Mouse (Mus musculus) embryonic facial prominence, embryonic 14.5 days (tissue): ENCODE measurements around the gene Aste1. TPM values are rescaled to one million over a fixed set of nuclear protein-coding genes. Genes with fewer than 3 reads are reported as not detected.

ENCODE experiments used
- ATAC-seq: fragments of 200-750 bp; cut with Nextera tagmentation; 2 replicates; pipeline ENCODE4 v1.8.0; 2017; ENCODE audit warnings: low read depth, moderate number of reproducible peaks, moderate TSS enrichment
- DNase-seq: peaks from one replicate; pipeline ENCODE4 v3.0.0-alpha.2; 2015; ENCODE audit warnings: low spot score
- H3K27ac ChIP-seq: fragments of 300-500 bp; sonication (generic); replicated peaks from 2 replicates; pipeline ENCODE4 v1.5.1; 2014; ENCODE audit warnings: low read depth, mild to moderate bottlenecking, low read length, moderate library complexity
- H3K27me3 ChIP-seq: fragments of 300-500 bp; sonication (generic); replicated peaks from 2 replicates; pipeline ENCODE4 v1.6.1; 2014; ENCODE audit warnings: low read length; ENCODE audit not compliant: control insufficient read depth, insufficient read depth
- H3K36me3 ChIP-seq: fragments of 300-500 bp; sonication (generic); 2 replicates; pipeline ENCODE4 v1.6.1; 2014; ENCODE audit warnings: low read length, mixed read lengths; ENCODE audit not compliant: control insufficient read depth, insufficient read depth
- H3K4me1 ChIP-seq: fragments of 300-500 bp; sonication (generic); 2 replicates; pipeline ENCODE4 v1.6.1; 2014; ENCODE audit warnings: antibody characterized with exemption, low read length; ENCODE audit not compliant: control insufficient read depth, insufficient read depth
- H3K4me2 ChIP-seq: fragments of 300-500 bp; sonication (generic); 2 replicates; pipeline ENCODE4 v1.6.1; 2014; ENCODE audit warnings: low read depth, mild to moderate bottlenecking, low read length, moderate library complexity, mixed read lengths
- H3K4me3 ChIP-seq: fragments of 300-500 bp; sonication (generic); 2 replicates; pipeline ENCODE4 v1.5.1; 2014; ENCODE audit warnings: low read depth, mild to moderate bottlenecking, low read length
- H3K9ac ChIP-seq: fragments of 300-500 bp; sonication (generic); 2 replicates; pipeline ENCODE4 v1.6.1; 2014; ENCODE audit warnings: low read depth, mild to moderate bottlenecking, low read length, moderate library complexity, mixed read lengths
- H3K9me3 ChIP-seq: fragments of 300-500 bp; sonication (generic); 2 replicates; pipeline ENCODE4 v1.6.1; 2016; ENCODE audit warnings: low read length; ENCODE audit not compliant: control insufficient read depth
- WGBS: fragments of 180-500 bp; shearing (Covaris S2); extraction: QIAGEN DNeasy Blood & Tissue Kit; methylation state at CpG from one replicate; pipeline ENCODE4 v1.1.7; 2014; 5-methylcytosine and 5-hydroxymethylcytosine counted together
- polyA plus RNA-seq: library from polyadenylated mRNA; unstranded; fragments of >200 nt; fragmentation: Nextera tagmentation; extraction: Ambion mirVana; gene quantifications from 2 replicates; pipeline ENCODE4 v1.2.1, GENCODE M21; 2014

Aste1 gene
- polyA plus RNA-seq, 1 experiment from 2014 or later = 12.3 TPM

DNA sequence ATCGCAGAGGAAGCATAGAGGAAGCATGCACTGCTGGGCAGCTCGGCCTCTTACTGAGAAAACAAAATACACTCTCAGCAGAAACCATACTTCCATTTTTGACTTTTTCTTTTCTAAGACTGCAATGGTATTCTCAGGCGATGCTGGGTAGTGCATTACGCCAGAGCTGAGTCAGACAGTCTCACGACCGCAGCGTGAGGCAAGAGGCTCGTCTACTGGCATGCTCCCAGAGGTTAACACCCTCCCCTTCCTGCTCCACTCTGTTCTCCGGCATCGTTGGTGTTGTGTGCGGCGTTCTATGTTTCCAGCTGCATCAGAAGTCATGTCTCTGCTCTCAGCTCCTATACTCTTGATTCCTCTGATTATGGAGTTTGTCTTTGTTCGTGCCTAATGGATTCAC lies 63.8 kb downstream of the Aste1 start:
- H3K27ac ChIP-seq = no peak overlapping the region
- H3K4me2 ChIP-seq = no peak overlapping the region
- ATAC-seq = no peak
- no peaks in the 10 kb centered on the region for H3K9me3 ChIP-seq
- H3K4me3 ChIP-seq = no peak overlapping the region
- H3K36me3 ChIP-seq = peaks cover 41% of the 10 kb centered on the region
- 89% methylated on average over 13 of the region's 13 CpGs for WGBS
- H3K27me3 ChIP-seq = no peaks in the 10 kb centered on the region
- no peaks in the 10 kb centered on the region for H3K4me1 ChIP-seq
- H3K9ac ChIP-seq = no peak overlapping the region
- DNase-seq = no peak

DNA sequence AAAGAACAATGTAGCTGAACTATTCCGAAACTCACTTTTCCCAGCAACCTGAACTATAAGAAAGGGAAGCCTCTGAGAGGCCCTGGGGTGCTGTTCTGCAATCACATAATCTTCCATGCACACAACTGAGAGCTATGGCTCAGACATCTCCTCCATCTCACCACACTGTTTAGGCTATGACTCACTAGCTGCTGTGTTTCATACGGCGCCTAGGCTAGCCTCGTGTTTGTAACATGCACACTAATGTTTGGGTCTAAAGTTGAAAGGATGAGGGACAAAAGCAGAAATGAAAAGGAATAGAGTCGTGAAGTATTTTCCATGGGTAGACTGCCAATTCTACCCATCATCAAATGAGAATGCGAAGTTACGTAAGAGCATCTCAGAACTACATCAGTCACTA lies 66.3 kb downstream of the Aste1 start:
- H3K9ac ChIP-seq = no peak overlapping the region
- H3K9me3 ChIP-seq = no peaks in the 10 kb centered on the region
- no peak for ATAC-seq
- no peak overlapping the region for H3K4me2 ChIP-seq
- H3K4me1 ChIP-seq = no peaks in the 10 kb centered on the region
- DNase-seq = no peak
- peaks cover 41% of the 10 kb centered on the region for H3K36me3 ChIP-seq
- no peak overlapping the region for H3K27ac ChIP-seq
- H3K27me3 ChIP-seq = no peaks in the 10 kb centered on the region
- H3K4me3 ChIP-seq = no peak overlapping the region
- 92% methylated on average over 7 of the region's 7 CpGs for WGBS

Other genes with a start within 250 kb of the Aste1 start
- gene Nek11, start 132 bp downstream of the Aste1 start, polyA plus RNA-seq = 1.1 and 1.2 TPM in 2 replicates
- 71.1 and 72.4 TPM in 2 replicates for gene Atp2c1, start 131.9 kb downstream of the Aste1 start, polyA plus RNA-seq
- 23.0 and 24.9 TPM in 2 replicates for gene Pik3r4, start 247.6 kb downstream of the Aste1 start, polyA plus RNA-seq